Mouse (Mus musculus) 3134 (cell line): ENCODE data around the gene Slc9a5.

ENCODE experiments used
- DNase-seq: peaks from one replicate; pipeline ENCODE4 v3.0.0-alpha.2; 2011; ENCODE audit warnings: low spot score; ENCODE audit not compliant: insufficient read length; ENCODE audit errors: extremely low read depth

Slc9a5 gene

DNA sequence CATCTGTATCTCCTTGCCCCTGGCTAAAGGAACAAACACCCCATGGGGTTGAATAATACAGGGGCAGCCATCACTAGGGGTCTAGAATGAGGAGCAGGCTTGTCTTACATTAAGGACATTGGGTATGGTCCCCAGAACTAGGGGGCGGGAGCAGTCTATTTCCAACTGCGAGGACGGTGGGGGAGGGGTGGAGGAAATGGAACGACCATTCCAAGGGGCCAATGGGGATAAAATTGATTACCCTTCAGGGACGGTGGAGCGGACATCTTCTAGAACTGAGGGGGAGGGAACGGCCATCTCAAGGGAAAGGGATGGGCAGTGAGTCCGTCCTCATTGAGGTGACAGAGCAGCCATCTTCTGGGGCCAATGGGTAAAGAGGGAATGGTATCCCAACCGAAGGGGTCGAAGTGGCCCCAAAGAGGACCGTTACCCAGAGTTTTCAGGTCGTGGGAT, 23.0 kb upstream of the Slc9a5 start:
- DNase-seq = no peak

DNA sequence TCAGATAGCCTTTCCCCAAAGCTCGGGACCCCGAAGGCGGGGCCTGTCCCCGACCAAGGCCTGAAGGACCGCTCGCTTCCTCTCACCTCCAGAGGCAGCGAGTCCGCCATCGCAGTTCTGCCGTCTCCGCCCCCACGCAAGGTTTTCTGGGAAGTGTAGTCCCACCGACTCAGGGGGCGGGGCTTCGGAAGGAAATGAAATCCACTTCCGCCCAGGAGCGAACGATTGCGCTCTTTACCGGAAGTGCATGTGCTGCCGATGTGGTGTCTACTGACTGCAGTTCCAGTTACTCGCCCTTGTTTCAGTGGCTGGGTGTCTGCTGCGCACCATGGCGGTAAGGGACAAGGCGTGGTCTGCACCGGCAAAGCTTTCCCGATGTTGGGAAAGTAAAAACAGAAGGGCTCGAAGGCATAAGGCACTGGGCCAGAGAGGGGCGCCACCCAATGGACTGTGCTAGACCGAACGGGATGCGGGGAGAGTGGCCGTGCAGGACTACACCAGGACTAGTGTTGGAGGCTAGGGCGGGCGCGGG, 22.4 kb upstream of the Slc9a5 start, which contains the start of the genes Lrrc29 and Tmem208:
Gene Lrrc29, minus strand, starts transcription at position 138 of the 532 bp plus-strand sequence.
Gene Tmem208, plus strand, starts transcription at position 214 of the 532 bp plus-strand sequence.
- peak; percentile 90 for DNase-seq

- no peak for DNase-seq
Measured at GRCm38 (mm10) chr8:105326968-105327367, 21.7 kb upstream of the Slc9a5 start.

GRCm38 (mm10) chr8:105330325-105330724, 18.3 kb upstream of the Slc9a5 start:
- DNase-seq = no peak

DNA sequence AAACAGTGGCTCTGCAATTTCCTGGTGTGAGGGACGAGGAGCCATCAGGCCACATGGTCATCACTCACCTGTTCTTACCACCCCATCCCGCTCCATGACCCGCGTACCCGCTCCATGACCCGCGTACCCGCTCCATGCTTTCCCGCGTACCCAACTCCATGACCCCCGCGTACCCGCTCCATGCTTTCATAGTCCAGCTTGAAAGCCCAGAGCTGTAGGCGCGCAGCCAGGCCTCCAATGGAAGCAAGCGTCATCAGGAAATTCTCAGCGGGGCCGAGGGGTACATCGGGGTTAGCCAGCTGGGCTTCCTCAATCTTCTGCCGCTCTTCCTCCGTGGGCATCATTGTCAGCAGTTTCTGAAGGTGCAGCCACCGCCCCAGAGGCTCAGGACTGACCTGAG, 17.2 kb upstream of the Slc9a5 start:
- no peak for DNase-seq

- DNase-seq = no peak
Measured at GRCm38 (mm10) chr8:105331931-105332330, 16.7 kb upstream of the Slc9a5 start.

- no peak for DNase-seq
Measured at GRCm38 (mm10) chr8:105332523-105332922, 16.1 kb upstream of the Slc9a5 start.

DNA sequence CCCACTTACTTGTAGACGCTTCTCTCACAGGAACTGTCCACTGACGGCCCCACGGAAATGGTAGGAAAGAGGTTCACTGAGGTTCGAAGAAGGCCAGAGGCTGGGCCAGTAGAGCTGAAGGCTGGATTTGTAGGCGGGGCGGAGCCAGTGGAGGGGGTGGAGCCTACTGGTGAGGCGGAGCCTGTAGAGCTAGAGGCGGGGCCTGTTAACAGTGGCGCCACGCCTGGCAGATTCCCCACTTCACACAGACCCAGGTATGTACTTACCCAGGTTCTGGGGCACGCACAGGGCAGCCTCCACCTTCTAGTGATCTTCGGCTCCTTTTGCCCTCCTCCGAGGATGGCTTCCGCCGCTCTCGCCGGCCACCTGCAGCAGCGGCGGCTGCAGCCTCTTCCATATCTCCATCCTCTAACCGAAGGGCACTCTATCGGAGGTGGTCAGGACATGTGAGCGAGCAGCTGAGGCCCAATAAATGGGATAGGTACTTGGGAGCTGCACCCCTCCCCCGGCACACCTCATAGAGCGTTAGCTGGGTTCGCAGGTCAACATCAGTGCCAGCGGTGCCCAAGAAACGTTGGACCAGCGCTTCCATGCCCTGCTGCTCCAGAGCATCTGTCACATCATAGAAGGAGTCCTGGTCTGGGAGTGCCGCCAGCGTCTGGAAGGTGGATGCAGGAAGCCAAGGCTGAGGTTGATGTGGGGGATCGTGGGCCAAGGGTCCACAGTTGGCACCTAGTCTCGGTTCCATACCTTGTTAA, 12.1 kb upstream of the Slc9a5 start:
- DNase-seq = no peak

DNA sequence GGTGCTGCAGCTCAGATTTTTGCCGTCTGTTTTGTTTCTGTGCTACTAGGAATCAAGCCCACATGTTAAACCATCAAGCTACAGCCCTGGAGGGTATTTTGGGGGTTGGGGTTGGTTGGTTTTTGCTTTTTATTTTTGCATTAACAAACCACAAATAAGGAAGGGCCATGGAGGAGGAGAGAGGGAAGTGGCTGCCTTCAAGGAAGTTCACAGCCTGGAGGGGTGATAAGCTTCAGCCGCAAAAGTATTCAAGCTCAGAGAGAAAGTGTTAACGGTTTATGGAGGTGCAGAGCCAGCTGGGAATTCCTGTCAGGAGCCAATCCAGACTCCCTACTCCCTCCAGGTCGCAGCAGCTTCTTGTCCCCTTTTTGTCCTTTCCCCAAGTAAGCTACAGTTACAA, 9.7 kb upstream of the Slc9a5 start:
- DNase-seq = no peak

DNA sequence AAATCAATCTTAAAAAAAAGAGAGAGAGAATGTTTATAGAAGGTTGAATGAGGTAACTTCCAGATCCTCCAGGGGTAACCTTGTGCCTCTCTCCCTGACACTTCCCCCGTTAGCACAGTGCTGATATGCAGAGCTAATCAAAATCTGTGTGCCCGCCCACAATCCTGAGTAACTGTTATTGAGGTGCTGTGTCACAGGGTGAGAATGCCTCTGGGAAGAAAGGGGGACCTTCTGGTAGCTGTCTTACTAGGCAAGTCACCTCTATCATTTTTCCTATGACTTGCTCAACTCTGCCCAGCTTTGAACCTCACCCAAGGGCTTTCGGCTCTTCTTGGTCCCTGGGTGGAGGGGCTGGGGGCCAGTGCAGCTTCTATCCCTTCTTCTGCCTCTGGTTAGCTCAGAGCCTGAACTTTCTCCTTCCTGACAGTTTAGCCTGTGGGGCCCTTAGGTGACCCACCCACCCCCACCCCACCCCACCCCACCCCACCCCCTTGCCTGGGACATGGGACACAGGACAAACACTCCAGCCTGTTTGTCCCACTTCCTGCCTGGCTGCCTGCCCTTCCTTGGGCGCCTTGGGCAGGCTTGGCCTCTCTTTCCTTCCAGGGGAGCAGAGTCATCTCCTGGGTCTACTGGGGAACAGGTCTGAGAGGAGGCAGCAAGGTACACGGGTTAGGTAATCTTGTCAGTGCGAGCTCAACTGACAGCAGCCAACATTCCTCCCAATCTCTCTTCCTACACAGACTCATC, 8.6 kb upstream of the Slc9a5 start:
- DNase-seq = no peak

- no peak for DNase-seq
Measured at GRCm38 (mm10) chr8:105341399-105341798, 7.2 kb upstream of the Slc9a5 start.

GRCm38 (mm10) chr8:105342768-105343167, 5.9 kb upstream of the Slc9a5 start:
- DNase-seq = no peak

DNA sequence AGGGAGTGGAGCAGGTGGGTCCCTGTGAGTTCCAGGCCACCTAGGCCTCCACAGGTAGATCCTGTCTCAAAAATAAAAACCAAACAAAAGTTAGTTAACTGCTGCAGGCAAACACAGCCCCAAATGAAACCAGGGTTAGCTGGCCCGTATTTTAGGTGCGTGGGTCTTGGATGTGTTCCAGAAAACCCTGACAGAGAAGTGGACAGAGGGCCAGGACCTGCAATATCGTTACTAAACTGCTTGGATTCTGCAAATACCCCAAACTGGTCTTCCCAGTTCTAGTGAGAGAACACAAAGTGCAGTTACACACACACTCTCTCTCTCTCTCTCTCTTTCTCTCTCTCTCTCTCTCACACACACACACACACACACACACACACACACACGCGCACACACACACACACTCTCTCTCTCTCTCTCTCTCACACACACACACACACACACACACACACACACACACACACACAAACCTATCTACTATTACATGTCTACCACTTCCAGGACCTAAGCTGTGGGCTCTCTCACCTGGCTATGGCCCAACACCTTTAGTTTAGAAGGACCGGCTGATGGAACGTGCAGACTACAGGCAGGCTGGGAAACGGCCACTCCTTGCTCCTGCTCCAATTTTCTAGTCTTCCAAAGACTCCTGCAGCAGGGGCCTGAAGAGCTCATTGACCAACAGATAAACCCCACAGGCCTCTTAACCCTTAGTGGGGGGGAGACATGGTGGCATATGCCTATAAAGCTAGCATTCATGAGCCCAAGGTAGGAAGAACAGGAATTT, 4.7 kb upstream of the Slc9a5 start:
- DNase-seq = no peak

- peak; percentile 63 for DNase-seq
Measured at GRCm38 (mm10) chr8:105345061-105345975, 3.3 kb upstream of the Slc9a5 start.

GRCm38 (mm10) chr8:105346611-105347427, 1.8 kb upstream of the Slc9a5 start:
- DNase-seq = peak; percentile 73

- peak; percentile 98 for DNase-seq
Measured at GRCm38 (mm10) chr8:105347428-105348221, 1.0 kb upstream of the Slc9a5 start, which contains the start of gene Fhod1. Gene Fhod1 (minus strand): TSS chr8:105347953.

- DNase-seq = peak; percentile 71
Measured at GRCm38 (mm10) chr8:105349096-105349771, 591 bp downstream of the Slc9a5 start.
